In the genomic region with DNA sequence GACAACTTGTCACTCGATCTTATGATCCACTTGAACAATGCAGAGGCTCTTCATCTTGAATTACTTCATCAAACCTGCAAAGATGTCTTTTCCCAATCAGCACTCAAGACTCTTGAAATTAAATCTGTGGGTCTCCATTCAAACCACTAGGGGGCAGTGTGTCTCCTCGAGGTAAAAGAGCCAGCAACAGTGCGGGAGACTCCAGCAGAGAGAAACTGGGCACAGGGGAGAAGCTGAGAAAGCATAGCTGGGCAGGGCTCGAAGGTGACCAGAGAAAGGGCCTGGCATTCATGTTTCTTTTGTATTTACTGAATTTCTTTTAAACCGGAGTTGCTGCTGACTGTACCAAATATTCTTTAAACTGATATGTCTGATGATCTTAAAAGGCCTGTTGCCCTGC, we compare ENCODE assay signal across 9 mouse cellular contexts.
A peak's percentile ranks its signal among the peaks of the same experiment; 100 is the strongest.
DNase-seq lines count a peak whose midpoint lies in the region; ATAC-seq and TF ChIP-seq lines count a peak whose summit lies in the region.
"Had no signal": no experiment of that assay in that cellular context is flagged by ENCODE, and none has a peak within 500 bp of the region (broad histone marks: within the 10 kb centered on the region; RNA-seq: fewer than 3 reads in every experiment).

No protein-coding gene starts in this region.

- TF ChIP-seq EP300 in stomach, postnatal 0 days (optimal IDR thresholded peaks at IDR 0.05): no peak

- 0 out of 2 replicates have a peak, but pooled peaks have one; percentile 48 for ATAC-seq in hindbrain, embryonic 16.5 days
- peak; percentile 81 for ATAC-seq in megakaryocyte-erythroid progenitor cell, adult 5-6 weeks (replicated peaks; ENCODE audit: low FRiP score, low TSS enrichment, poor library complexity, severe bottlenecking)
- ATAC-seq in stomach, postnatal 0 days (ENCODE audit: low FRiP score, low TSS enrichment): peak; percentile 73; the same call in 1 of the 2 replicates

- H3K9ac ChIP-seq in hindbrain, embryonic 16.5 days (ENCODE audit: low read depth, low read length): no peak overlapping the region
- no peak overlapping the region for H3K9ac ChIP-seq in stomach, postnatal 0 days (ENCODE audit: low read length)

- peak; percentile 78 for TF ChIP-seq CTCF in brain, embryonic 14.5 days (IDR thresholded peaks at IDR 0.05; ENCODE audit: borderline replicate concordance, extremely low read depth, insufficient read depth, insufficient read length)
- TF ChIP-seq CTCF in embryonic fibroblast, embryonic 13.5 days (IDR thresholded peaks at IDR 0.05; ENCODE audit: borderline replicate concordance, insufficient read depth, low read length): 0 out of 2 replicates have a peak, but pooled peaks have one; percentile 16
- peak; percentile 97 for TF ChIP-seq CTCF in stomach, postnatal 0 days (IDR thresholded peaks at IDR 0.05; ENCODE audit: low read depth)

- H3K4me3 ChIP-seq in embryonic fibroblast, embryonic 13.5 days (ENCODE audit: insufficient read depth, low read length): no peak overlapping the region
- no peak overlapping the region for H3K4me3 ChIP-seq in hindbrain, embryonic 16.5 days (ENCODE audit: low read length)
- no peak overlapping the region for H3K4me3 ChIP-seq in stomach, postnatal 0 days (ENCODE audit: low read depth, low read length)
- H3K4me3 ChIP-seq: erythroblast, embryonic 14.5 days had no signal

- no peaks in the 10 kb centered on the region for H3K9me3 ChIP-seq in hindbrain, embryonic 16.5 days (ENCODE audit: control insufficient read depth, low read length)
- no peaks in the 10 kb centered on the region for H3K9me3 ChIP-seq in stomach, postnatal 0 days (ENCODE audit: control insufficient read depth, low read length)

- H3K27me3 ChIP-seq in hindbrain, embryonic 16.5 days (replicated peaks; ENCODE audit: control insufficient read depth, insufficient read depth, low read length): no peaks in the 10 kb centered on the region
- H3K27me3 ChIP-seq in stomach, postnatal 0 days (ENCODE audit: control insufficient read depth, insufficient read depth, low read length): no peaks in the 10 kb centered on the region

- DNase-seq in right cerebral cortex, adult 18-20 months: peak; percentile 68
- DNase-seq in right cerebral cortex, postnatal 36 days (ENCODE audit: low spot score in 2 of 2): no peak
- DNase-seq in brain, embryonic 14.5 days (ENCODE audit: low read depth): peak; percentile 85
- DNase-seq in left cerebral cortex, adult 11 months (ENCODE audit: low spot score): peak; percentile 39
- DNase-seq in stomach, postnatal 0 days (ENCODE audit: low spot score): peak; percentile 56

- no peak for TF ChIP-seq POLR2A in brain, embryonic 14.5 days (IDR thresholded peaks at IDR 0.05; ENCODE audit: borderline replicate concordance, extremely low read depth, insufficient read depth, insufficient read length, poor library complexity, severe bottlenecking)
- TF ChIP-seq POLR2A in embryonic fibroblast, embryonic 13.5 days (IDR thresholded peaks at IDR 0.05; ENCODE audit: low read depth, low read length): no peak

- no peak overlapping the region for H3K4me2 ChIP-seq in hindbrain, embryonic 16.5 days (ENCODE audit: low read length)
- no peak overlapping the region for H3K4me2 ChIP-seq in stomach, postnatal 0 days (replicated peaks; ENCODE audit: low read depth)

- WGBS in hindbrain, embryonic 16.5 days: 11% methylated on average over 5 of the region's 5 CpGs
- WGBS in stomach, postnatal 0 days: 10% methylated on average over 5 of the region's 5 CpGs

- H3K36me3 ChIP-seq in hindbrain, embryonic 16.5 days (ENCODE audit: control insufficient read depth, insufficient read depth, low read length): no peaks in the 10 kb centered on the region
- no peaks in the 10 kb centered on the region for H3K36me3 ChIP-seq in stomach, postnatal 0 days (ENCODE audit: control insufficient read depth, insufficient read depth, low read length)

- no peak overlapping the region for H3K27ac ChIP-seq in embryonic fibroblast, embryonic 13.5 days (ENCODE audit: insufficient read depth, low read length)
- H3K27ac ChIP-seq in hindbrain, embryonic 16.5 days (ENCODE audit: low read depth, low read length): no peak overlapping the region
- 0 out of 2 replicates have a peak overlapping the region, but pooled peaks have one; percentile 8 for H3K27ac ChIP-seq in stomach, postnatal 0 days (replicated peaks)

- H3K4me1 ChIP-seq in embryonic fibroblast, embryonic 13.5 days (ENCODE audit: control insufficient read depth, insufficient read depth, low read length): no peaks in the 10 kb centered on the region
- H3K4me1 ChIP-seq in hindbrain, embryonic 16.5 days (ENCODE audit: control insufficient read depth, insufficient read depth, low read depth, low read length): no peaks in the 10 kb centered on the region
- peaks cover 3% of the 10 kb centered on the region; the same call in 1 of the 2 replicates for H3K4me1 ChIP-seq in stomach, postnatal 0 days (replicated peaks; ENCODE audit: control insufficient read depth, insufficient read depth)

Comparison
In these comparisons a context has a peak if more than half of its experiments do, and no peak if none do; other contexts are left out.
1. DNase-seq: peak in right cerebral cortex, adult 18-20 months (single experiment), brain, embryonic 14.5 days (single experiment), left cerebral cortex, adult 11 months (single experiment) and stomach, postnatal 0 days (single experiment); none in right cerebral cortex, postnatal 36 days (0 of 2).
2. CTCF ChIP-seq: peak in every context shown above with its lines; median percentile 97 in stomach, postnatal 0 days; 78 in brain, embryonic 14.5 days; 16 in embryonic fibroblast, embryonic 13.5 days.
3. Peak in every context shown above with its lines, with median percentiles within 50 percentile points of each other: ATAC-seq.